Mouse (Mus musculus) liver, embryonic 14.5 days (tissue): ENCODE measurements at regions not wholly inside any gene's neighbourhood (a gene's known extent, or its start where the extent isn't known, plus 50 kb on each side); places are given as distances from the start of the nearest gene placed in this dataset.

Experiments used
- ATAC-seq: fragments of 200-750 bp; cut with Nextera tagmentation; 2 replicates; pipeline ENCODE4 v1.8.0; 2017; ENCODE audit warnings: moderate number of reproducible peaks, mild to moderate bottlenecking, moderate library complexity; ENCODE audit not compliant: insufficient read depth
- DNase-seq, 3 experiments: peaks; one replicate each; pipeline ENCODE4 v3.0.0-alpha.2; 2012 to 2013; ENCODE audit warnings: low read depth in 3 of 3, low spot score in 3 of 3
- H3K27ac ChIP-seq: fragments of 300-500 bp; sonication (generic); 2 replicates; pipeline ENCODE4 v1.5.1; 2014; ENCODE audit warnings: moderate library complexity, mild to moderate bottlenecking, control low read depth, inconsistent platforms
- H3K27me3 ChIP-seq: fragments of 300-500 bp; sonication (generic); 2 replicates; pipeline ENCODE4 v1.6.1; 2014; ENCODE audit warnings: mild to moderate bottlenecking, low read length, moderate library complexity; ENCODE audit not compliant: control insufficient read depth, insufficient read depth
- H3K36me3 ChIP-seq: fragments of 300-500 bp; sonication (generic); replicated peaks from 2 replicates; pipeline ENCODE4 v1.6.1; 2014; ENCODE audit warnings: low read depth; ENCODE audit not compliant: control insufficient read depth, insufficient read depth
- H3K4me1 ChIP-seq, 2 experiments: fragments of 200-500 bp in 1 of 2; fragments of 300-500 bp in 1 of 2; sonication (generic) in 1 of 2; replicated peaks; 2 replicates each; pipeline ENCODE4 v1.6.1; 2012 to 2014; ENCODE audit warnings: antibody characterized with exemption in 1 of 2, inconsistent platforms in 1 of 2, low read length in 1 of 2; ENCODE audit not compliant: control insufficient read depth in 2 of 2, insufficient read depth in 2 of 2
- H3K4me2 ChIP-seq: fragments of 300-500 bp; sonication (generic); 2 replicates; pipeline ENCODE4 v1.6.1; 2014; ENCODE audit warnings: low read depth, mild to moderate bottlenecking, control low read depth, moderate library complexity
- H3K4me3 ChIP-seq, 2 experiments: fragments of 200-500 bp in 1 of 2; fragments of 300-500 bp in 1 of 2; sonication (generic) in 1 of 2; 2 replicates each; pipeline ENCODE4 v1.5.1; 2012 to 2014; ENCODE audit warnings: low read depth in 2 of 2, low read length in 2 of 2, mild to moderate bottlenecking in 2 of 2, control low read depth in 1 of 2, inconsistent platforms in 1 of 2, moderate library complexity in 1 of 2; ENCODE audit not compliant: insufficient read depth in 1 of 2
- H3K9ac ChIP-seq: fragments of 300-500 bp; sonication (generic); replicated peaks from 2 replicates; pipeline ENCODE4 v1.6.1; 2014; ENCODE audit warnings: mild to moderate bottlenecking, control low read depth, moderate library complexity
- H3K9me3 ChIP-seq: fragments of 300-500 bp; sonication (generic); 2 replicates; pipeline ENCODE4 v1.6.1; 2016; ENCODE audit warnings: low read length, mixed read lengths; ENCODE audit not compliant: control insufficient read depth
- CTCF ChIP-seq: IDR thresholded peaks from 2 replicates; pipeline ENCODE4 v1.5.1; 2016; ENCODE audit warnings: antibody characterized with exemption, low read depth, control low read depth
- EP300 ChIP-seq: IDR thresholded peaks from 2 replicates; pipeline ENCODE4 v1.6.1; 2016; ENCODE audit warnings: antibody characterized with exemption, low read depth
- WGBS: fragments of 180-500 bp; shearing (Covaris S2); extraction: QIAGEN DNeasy Blood & Tissue Kit; methylation state at CpG from one replicate; pipeline ENCODE4 v1.1.7; 2014; ENCODE audit not compliant: insufficient replicate concordance; 5-methylcytosine and 5-hydroxymethylcytosine counted together

DNA sequence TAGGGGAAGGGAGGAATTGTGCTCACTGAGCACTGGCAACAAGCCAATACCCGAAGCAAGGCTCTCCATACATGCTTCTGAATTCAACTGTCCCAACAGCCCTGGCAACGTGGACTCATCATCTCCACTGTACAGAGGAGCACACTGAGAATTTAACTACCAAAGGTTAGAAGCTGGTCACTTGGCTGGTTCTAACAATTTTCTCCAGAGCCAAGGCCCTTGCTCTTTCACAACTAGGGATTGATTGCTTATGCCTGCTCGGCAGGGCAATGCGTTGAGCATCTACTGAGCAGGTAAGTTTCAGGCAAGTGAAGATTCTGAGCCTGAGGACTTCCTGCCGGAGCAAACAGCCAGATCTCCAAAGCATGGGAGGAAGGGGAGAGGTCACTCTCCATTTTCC lies 616.0 kb upstream of the Cdh5 start:
- no peaks in the 10 kb centered on the region for H3K9me3 ChIP-seq
- H3K9ac ChIP-seq, result no peak overlapping the region
- no peak overlapping the region for H3K4me2 ChIP-seq
- ATAC-seq, result no peak
- H3K4me1 ChIP-seq, result no peaks in the 10 kb centered on the region
- H3K4me3 ChIP-seq, result no peak overlapping the region
- no peaks in the 10 kb centered on the region for H3K27me3 ChIP-seq
- no peak for DNase-seq
- no peak overlapping the region for H3K27ac ChIP-seq
- TF ChIP-seq CTCF, result no peak
- no peak for TF ChIP-seq EP300
- 59% methylated on average over 5 of the region's 5 CpGs for WGBS
- no peaks in the 10 kb centered on the region for H3K36me3 ChIP-seq

DNA sequence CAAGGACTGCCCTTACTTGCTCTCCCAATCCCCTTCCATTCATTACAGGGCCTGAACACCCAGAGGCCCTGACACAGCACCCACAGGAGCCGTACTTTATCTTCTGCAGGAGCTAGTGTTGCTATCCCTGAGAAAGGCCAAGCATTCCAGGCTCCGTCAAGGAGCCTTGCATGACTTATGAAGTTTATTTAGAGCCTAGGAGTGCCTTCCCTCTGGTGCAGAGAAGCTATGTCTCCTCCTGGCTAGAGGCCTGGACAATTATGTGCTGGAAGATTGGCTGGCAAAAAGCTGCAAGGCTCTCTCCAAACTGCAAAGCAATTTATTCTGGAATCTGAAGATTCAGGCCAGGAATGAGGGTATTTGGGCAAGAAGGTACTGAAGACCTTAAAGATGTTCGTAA lies 612.0 kb upstream of the Cdh5 start:
- Histone ChIP-seq H3K4me2 (no peak overlapping the region), H3K9me3 (no peaks in the 10 kb centered on the region), H3K4me3 (no peak overlapping the region), H3K27me3 (no peaks in the 10 kb centered on the region), H3K27ac (no peak overlapping the region), H3K9ac (no peak overlapping the region), H3K36me3 (no peaks in the 10 kb centered on the region), H3K4me1 (no peaks in the 10 kb centered on the region)
- no peak for ATAC-seq
- WGBS, result 48% methylated on average over 3 of the region's 3 CpGs
- DNase-seq, result no peak
- TF ChIP-seq EP300 (no peak), CTCF (no peak)

DNA sequence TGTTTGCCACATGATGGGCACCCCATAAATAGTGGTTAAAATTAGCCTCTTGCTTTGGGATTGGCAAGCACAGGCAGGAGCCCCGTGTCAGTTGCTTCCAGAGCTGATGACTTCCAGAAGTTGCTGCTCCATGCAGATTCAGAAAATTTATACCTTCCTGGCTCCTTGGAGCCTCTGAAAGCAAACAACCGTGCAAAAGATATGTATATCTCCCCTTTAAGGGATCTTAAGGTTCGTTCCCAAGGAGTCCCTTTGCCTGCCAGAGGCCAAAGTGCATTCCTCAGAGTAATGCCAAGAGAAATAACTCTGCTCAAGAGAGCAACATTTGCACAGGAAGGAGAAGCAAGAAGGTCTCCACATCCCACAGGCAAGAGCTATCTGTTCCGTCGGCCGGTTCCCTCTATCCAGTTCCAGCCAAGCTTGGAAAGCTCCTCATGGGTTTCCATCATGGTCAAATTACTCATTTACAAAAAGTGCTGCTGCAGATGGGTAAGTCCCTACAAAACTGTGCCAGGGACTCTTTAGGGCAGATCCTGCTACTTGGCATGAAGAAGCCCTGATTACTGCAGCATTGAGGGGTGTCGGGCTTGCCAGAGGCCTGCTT lies 608.4 kb upstream of the Cdh5 start:
- no peak overlapping the region for H3K4me3 ChIP-seq
- H3K4me1 ChIP-seq, result no peaks in the 10 kb centered on the region
- DNase-seq, result no peak
- TF ChIP-seq CTCF (no peak), EP300 (no peak)
- no peak for ATAC-seq
- no peaks in the 10 kb centered on the region for H3K9me3 ChIP-seq
- no peak overlapping the region for H3K9ac ChIP-seq
- H3K4me2 ChIP-seq, result no peak overlapping the region
- WGBS, result 66% methylated on average over 7 of the region's 7 CpGs
- no peaks in the 10 kb centered on the region for H3K36me3 ChIP-seq
- no peaks in the 10 kb centered on the region for H3K27me3 ChIP-seq
- H3K27ac ChIP-seq, result no peak overlapping the region

DNA sequence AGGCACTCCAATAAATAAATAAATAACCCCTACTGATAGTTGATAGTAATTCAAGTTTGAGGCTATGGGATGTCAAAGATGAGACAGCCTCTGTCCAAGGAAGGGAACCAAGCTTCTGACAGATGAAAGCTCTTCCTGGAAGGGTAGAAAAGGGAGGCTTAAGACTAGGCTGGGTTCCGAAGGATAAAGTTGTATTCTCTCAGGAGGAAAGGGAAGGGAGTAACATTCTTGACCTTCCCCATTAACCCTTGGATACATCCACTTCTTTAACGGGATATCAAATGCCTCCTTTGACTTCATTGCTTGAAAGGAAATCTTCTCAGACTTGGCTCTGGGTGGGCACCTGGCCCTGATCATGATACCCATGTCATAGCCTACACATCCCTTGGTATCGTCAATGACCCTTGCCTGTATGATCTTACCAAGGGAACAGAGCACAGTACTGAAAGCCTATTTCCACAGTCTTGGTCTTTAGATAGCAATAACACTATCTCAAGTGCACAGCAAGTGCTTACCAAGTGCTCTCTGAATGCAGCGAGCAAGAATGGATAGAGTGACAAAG lies 607.4 kb upstream of the Cdh5 start:
- no peak for ATAC-seq
- Histone ChIP-seq H3K9me3 (no peaks in the 10 kb centered on the region), H3K4me2 (no peak overlapping the region), H3K27me3 (no peaks in the 10 kb centered on the region), H3K27ac (no peak overlapping the region), H3K4me1 (no peaks in the 10 kb centered on the region), H3K4me3 (no peak overlapping the region), H3K9ac (no peak overlapping the region), H3K36me3 (no peaks in the 10 kb centered on the region)
- WGBS, result 67% methylated on average over 4 of the region's 4 CpGs
- TF ChIP-seq CTCF (no peak), EP300 (no peak)
- DNase-seq, result no peak

DNA sequence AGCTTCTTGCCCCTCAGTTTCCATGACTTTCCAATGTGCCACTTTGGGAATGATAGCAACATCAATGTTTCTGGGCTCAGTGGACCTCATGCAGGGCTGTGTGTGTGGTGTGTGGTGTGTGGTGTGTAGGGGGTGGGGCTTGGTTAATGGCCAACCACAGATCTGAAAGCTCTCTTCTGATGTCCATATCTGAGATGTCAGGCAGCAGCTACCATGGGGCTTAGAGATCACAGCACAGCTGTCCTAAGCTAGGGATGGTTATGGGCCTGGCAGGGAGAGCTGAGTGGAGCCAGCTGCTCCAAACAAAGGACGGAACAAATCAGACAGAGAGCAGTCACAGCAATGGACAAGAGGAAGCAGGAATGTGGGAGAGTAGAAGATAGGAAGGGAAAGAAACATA lies 606.8 kb upstream of the Cdh5 start:
- DNase-seq, result no peak
- no peaks in the 10 kb centered on the region for H3K27me3 ChIP-seq
- no peaks in the 10 kb centered on the region for H3K36me3 ChIP-seq
- WGBS, result 36% methylated on average over 1 of the region's 1 CpGs
- no peak overlapping the region for H3K4me2 ChIP-seq
- H3K9ac ChIP-seq, result no peak overlapping the region
- no peak for ATAC-seq
- H3K4me1 ChIP-seq, result no peaks in the 10 kb centered on the region
- no peaks in the 10 kb centered on the region for H3K9me3 ChIP-seq
- no peak overlapping the region for H3K27ac ChIP-seq
- no peak for TF ChIP-seq EP300
- no peak for TF ChIP-seq CTCF
- no peak overlapping the region for H3K4me3 ChIP-seq
